Mouse (Mus musculus) right cerebral cortex, adult 2 months (tissue): ENCODE measurements around the gene Olfr113.
"Not testable (repeated sequence)": the region's sequence is repeated elsewhere in the genome, so short reads cannot be mapped to it uniquely, and the experiment has no call there.

Source experiments
- DNase-seq, 2 experiments: peaks; one replicate each; pipeline ENCODE4 v3.0.0; 2021 to 2022; ENCODE audit warnings: low spot score in 2 of 2

The Olfr113 gene

DNA sequence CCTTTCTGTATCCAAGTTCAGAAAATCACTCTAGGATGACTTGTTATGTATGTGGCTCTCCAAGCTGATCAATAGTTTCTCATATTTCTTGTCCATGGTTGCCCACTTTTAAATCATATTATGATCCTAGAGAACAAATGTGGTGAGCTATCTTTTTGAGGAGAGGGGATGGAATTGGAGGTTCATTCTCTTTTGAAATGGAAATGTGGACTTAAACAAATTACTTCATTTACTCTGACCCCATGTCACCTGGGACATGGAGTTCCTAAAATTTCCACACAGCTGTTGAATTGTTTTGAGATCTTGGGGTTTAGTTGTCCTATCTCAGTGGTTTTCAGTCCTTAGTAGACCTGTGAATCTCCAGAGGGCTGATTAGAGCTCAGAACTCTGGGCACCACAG is at the start of gene Olfr113:
Gene Olfr113 (minus strand): TSS at position 101 of the 400 bp plus-strand sequence.
- no peak for DNase-seq

GRCm38 (mm10) chr17:37627009-37627408 is 49.5 kb upstream of the Olfr113 start, which contains the start of the genes Olfr115 and Olfr116:
TSS of gene Olfr115 (minus strand) at chr17:37627109.
TSS of gene Olfr116 (minus strand) at chr17:37627199.
- DNase-seq, result no peak

GRCm38 (mm10) chr17:37592643-37593042 is 15.2 kb upstream of the Olfr113 start, which contains the start of gene Olfr114:
TSS of gene Olfr114 (minus strand) at chr17:37592743.
- no peak for DNase-seq

DNA sequence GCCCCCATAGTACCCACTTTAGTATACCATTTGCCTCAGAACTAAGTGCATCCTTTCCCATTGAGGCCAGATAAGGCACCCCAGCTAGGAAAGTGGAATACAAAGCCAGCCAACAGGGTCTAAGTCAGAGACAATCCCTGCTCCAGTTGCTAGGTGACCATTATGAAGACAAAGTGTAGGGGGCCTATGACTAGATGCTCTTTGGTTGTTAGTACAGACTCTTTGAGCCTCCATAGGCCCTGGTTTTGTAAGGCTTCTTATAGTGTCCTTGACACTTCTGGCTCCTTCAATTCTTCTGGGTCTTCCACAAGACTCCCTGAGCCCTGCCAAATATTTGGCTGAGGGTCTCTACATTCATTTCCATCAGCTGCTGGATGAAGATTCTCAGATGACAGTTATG is 8.1 kb downstream of the Olfr113 start, which contains the start of gene Olfr112:
Gene Olfr112 (minus strand): TSS at position 101 of the 400 bp plus-strand sequence.
- DNase-seq, result no peak

DNA sequence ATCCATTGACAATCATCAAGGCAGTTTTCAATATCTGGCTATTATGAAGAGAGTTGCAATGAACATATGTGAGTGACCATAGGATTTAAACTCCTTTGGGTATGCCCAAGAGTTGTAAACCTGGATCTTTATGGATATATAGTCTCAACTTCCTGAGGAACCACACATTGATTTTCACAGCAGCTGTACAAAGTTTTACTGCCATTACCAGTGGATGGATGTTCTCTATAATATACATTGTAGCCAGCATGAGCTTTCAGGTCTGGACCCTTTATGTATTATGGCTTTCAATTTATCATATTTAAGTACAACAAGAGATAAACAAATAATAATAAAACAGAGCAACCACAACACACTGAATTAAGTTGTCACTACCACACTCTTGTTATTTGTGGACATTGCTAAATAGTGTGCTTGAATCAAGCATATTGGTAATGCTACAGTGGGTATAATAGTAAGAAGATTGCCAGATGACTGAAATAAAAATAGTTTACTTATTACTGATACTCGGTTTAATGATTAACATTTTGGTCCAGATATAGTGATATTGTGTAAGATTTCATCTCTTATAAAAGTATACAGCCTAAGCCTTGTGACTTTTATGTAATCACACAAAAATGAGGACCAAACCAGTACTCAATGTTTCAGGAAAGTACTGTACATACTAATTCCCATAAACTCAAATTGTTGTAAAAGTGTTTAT is 18.4 kb downstream of the Olfr113 start:
- no peak for DNase-seq

DNA sequence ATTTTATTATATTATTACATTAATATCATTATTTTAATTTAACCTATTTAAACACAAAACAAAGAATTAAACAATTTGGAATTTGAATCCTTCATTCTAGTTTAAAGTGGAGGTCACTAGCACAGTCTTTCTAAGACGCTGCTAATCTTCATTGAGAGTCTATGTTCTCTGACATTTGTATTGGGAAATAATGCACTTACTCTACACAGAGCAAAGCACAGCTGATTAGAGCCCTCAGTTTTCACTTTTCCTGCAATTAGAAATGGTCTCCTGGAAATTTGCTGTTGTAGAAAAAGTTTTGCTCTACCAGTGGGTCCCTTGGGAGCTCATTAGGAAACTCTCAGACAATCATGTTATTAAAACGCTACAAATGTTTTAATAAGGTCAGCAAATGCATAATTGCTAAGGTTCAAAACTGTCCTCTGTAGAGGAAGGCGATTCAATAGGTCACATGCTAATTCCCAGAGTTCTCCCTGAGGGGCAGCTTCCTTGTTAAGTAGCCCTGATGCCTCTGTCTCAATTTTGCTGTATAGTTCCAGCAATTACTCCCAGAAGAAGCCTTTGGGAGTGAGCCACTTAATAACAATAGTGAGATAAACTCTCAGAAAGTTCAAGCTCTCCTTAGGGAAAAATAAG is 33.5 kb downstream of the Olfr113 start:
- no peak for DNase-seq

GRCm38 (mm10) chr17:37541454-37542119 is 35.9 kb downstream of the Olfr113 start:
- no peak for DNase-seq

DNA sequence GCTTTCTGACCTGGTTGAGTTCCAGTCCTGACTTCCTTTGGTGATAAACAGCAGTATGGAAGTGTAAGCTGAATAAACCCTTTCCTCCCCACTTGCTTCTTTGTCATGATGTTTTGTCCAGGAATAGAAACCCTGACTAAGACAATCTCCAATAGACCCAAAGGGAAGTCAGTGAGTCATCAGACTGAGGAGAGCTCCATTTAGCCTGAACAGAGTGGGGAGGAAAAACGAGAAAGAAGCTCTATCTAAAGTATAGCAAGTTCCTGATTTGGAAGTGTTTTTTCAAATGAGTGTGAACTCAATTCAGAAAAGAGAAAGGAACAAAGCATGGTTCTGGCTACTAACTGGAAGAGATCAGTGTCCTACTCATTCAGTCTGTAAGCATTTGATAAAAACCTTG is 39.0 kb downstream of the Olfr113 start:
- not testable (repeated sequence) for DNase-seq

DNA sequence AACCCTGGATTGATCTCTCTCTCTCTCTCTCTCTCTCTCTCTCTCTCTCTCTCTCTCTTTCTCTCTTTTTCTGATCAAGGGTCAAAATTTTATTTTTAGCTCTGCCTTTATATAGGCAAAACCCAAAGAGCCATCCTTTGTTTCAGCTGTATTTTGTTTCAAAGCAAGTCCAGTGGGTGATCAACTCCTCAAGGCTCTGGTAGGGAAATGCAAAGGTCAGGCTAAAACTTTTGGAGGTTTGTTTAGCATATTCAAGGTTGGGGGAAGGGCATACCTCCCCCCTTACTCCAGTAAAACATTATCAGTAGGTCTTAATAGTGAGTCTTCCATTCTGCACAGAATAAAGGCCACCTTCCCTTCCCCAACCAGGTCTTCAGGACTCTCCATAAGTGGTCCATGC is 42.3 kb downstream of the Olfr113 start:
- DNase-seq, result no peak

DNA sequence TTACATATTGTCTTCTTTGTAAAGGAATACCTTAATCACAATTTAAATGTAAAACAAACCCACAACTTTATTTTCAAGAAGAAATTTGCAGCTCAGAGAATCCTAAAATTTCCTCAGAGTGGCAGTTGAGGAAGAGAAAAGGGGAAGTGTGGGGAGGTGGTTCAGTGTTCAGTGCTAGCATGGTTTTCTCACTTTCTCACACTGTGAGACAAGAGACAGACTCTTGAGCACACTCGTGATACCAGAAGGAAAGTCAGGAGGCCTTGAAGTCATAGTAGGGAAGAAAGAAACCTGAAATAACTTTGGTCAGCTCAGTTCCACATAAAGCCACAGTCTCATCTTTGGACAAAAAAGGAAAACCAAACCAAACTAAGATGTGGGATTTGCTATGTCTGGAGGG is 52.0 kb downstream of the Olfr113 start:
- not testable (repeated sequence) for DNase-seq

- not testable (repeated sequence) for DNase-seq
These were observed 52.9 kb downstream of the Olfr113 start for GRCm38 (mm10) chr17:37524612-37525011.
